Mouse (Mus musculus) forebrain, embryonic 11.5 days (tissue): ENCODE data around the gene Klrd1. TPM values are rescaled to one million over a fixed set of nuclear protein-coding genes. Genes with fewer than 3 reads are reported as not detected.
A peak's percentile ranks its signal among the peaks of the same experiment; 100 is the strongest.

Source experiments
- ATAC-seq: fragments of 200-750 bp; cut with Nextera tagmentation; replicated peaks from 2 replicates; pipeline ENCODE4 v1.8.0; 2017; ENCODE audit warnings: moderate TSS enrichment; ENCODE audit not compliant: low FRiP score
- DNase-seq: peaks from one replicate; pipeline ENCODE4 v3.0.0-alpha.2; 2017; ENCODE audit warnings: low spot score
- H3K27ac ChIP-seq: fragments of 300-500 bp; sonication (generic); 2 replicates; pipeline ENCODE4 v1.5.1; 2014; ENCODE audit warnings: low read depth, low read length
- H3K27me3 ChIP-seq: fragments of 300-500 bp; sonication (generic); 2 replicates; pipeline ENCODE4 v1.6.1; 2014; ENCODE audit warnings: mild to moderate bottlenecking, low read length, mixed read lengths; ENCODE audit not compliant: control insufficient read depth, insufficient read depth
- H3K36me3 ChIP-seq: fragments of 300-500 bp; sonication (generic); 2 replicates; pipeline ENCODE4 v1.6.1; 2014; ENCODE audit warnings: mild to moderate bottlenecking, low read length, moderate library complexity, mixed read lengths; ENCODE audit not compliant: control insufficient read depth, insufficient read depth
- H3K4me1 ChIP-seq: fragments of 300-500 bp; sonication (generic); replicated peaks from 2 replicates; pipeline ENCODE4 v1.6.1; 2014; ENCODE audit warnings: low read length, mixed read lengths; ENCODE audit not compliant: control insufficient read depth, insufficient read depth
- H3K4me2 ChIP-seq: fragments of 300-500 bp; sonication (generic); 2 replicates; pipeline ENCODE4 v1.6.1; 2014; ENCODE audit warnings: low read depth, mild to moderate bottlenecking, low read length, moderate library complexity, mixed read lengths; ENCODE audit not compliant: severe bottlenecking
- H3K4me3 ChIP-seq: fragments of 300-500 bp; sonication (generic); 2 replicates; pipeline ENCODE4 v1.5.1; 2014; ENCODE audit warnings: low read depth, low read length
- H3K9ac ChIP-seq: fragments of 300-500 bp; sonication (generic); 2 replicates; pipeline ENCODE4 v1.6.1; 2014; ENCODE audit warnings: low read length
- H3K9me3 ChIP-seq: fragments of 300-500 bp; sonication (generic); 2 replicates; pipeline ENCODE4 v1.6.1; 2016; ENCODE audit warnings: low read length, mixed read lengths; ENCODE audit not compliant: control insufficient read depth
- WGBS: fragments of 180-500 bp; shearing (Covaris S2); extraction: QIAGEN DNeasy Blood & Tissue Kit; methylation state at CpG from one replicate; pipeline ENCODE4 v1.1.7; 2014; 5-methylcytosine and 5-hydroxymethylcytosine counted together
- polyA plus RNA-seq: library from polyadenylated mRNA; unstranded; fragments of >200 nt; fragmentation: Nextera tagmentation; extraction: Ambion mirVana; gene quantifications from 2 replicates; pipeline ENCODE4 v1.2.1, GENCODE M21; 2014

The Klrd1 gene
- polyA plus RNA-seq = not detected in 2 replicates

GRCm38 (mm10) chr6:129591508-129591907 is at the start of gene Klrd1:
Gene Klrd1 (plus strand): TSS chr6:129591782.
- no peak within 1 kb of the TSS for H3K4me2 ChIP-seq
- ATAC-seq = no peak
- 83% methylated on average over 3 of the region's 3 CpGs for WGBS

GRCm38 (mm10) chr6:129541931-129542330 is 49.7 kb upstream of the Klrd1 start:
- WGBS = 82% methylated on average over 9 of the region's 9 CpGs
- ATAC-seq (no peak), DNase-seq (no peak)

More at GRCm38 (mm10) chr6:129591508-129591907, at the start of gene Klrd1:
- Histone ChIP-seq H3K9ac (no peak within 1 kb of the TSS), H3K27ac (no peak within 1 kb of the TSS), H3K27me3 (no peaks in the 10 kb centered on the region), H3K36me3 (no peaks in the 10 kb centered on the region), H3K4me3 (no peak within 1 kb of the TSS), H3K4me1 (no peaks in the 10 kb centered on the region), H3K9me3 (no peaks in the 10 kb centered on the region)
- DNase-seq = no peak

GRCm38 (mm10) chr6:129542540-129542939 is 49.0 kb upstream of the Klrd1 start:
- H3K4me1 ChIP-seq = no peaks in the 10 kb centered on the region
- H3K36me3 ChIP-seq = peaks cover 5% of the 10 kb centered on the region; the same call in 1 of the 2 replicates
- H3K4me3 ChIP-seq = no peak overlapping the region
- no peak for ATAC-seq
- 92% methylated on average over 3 of the region's 3 CpGs for WGBS
- H3K4me2 ChIP-seq = no peak overlapping the region
- H3K27ac ChIP-seq = no peak overlapping the region
- no peaks in the 10 kb centered on the region for H3K27me3 ChIP-seq
- H3K9ac ChIP-seq = no peak overlapping the region
- H3K9me3 ChIP-seq = no peaks in the 10 kb centered on the region
- DNase-seq = no peak

More at GRCm38 (mm10) chr6:129541931-129542330, 49.7 kb upstream of the Klrd1 start:
- Histone ChIP-seq H3K4me1 (no peaks in the 10 kb centered on the region), H3K9me3 (no peaks in the 10 kb centered on the region), H3K27me3 (no peaks in the 10 kb centered on the region), H3K4me2 (no peak overlapping the region), H3K27ac (no peak overlapping the region), H3K4me3 (no peak overlapping the region), H3K9ac (no peak overlapping the region), H3K36me3 (peaks cover 5% of the 10 kb centered on the region; the same call in 1 of the 2 replicates)

- ATAC-seq (peak; percentile 77), DNase-seq (peak; percentile 69)
- no peak overlapping the region for H3K27ac ChIP-seq
- H3K36me3 ChIP-seq = no peaks in the 10 kb centered on the region; the same call in 1 of the 2 replicates
- no peaks in the 10 kb centered on the region for H3K4me1 ChIP-seq
- H3K4me3 ChIP-seq = no peak overlapping the region
- no peaks in the 10 kb centered on the region for H3K27me3 ChIP-seq
- no peak overlapping the region for H3K9ac ChIP-seq
- no peaks in the 10 kb centered on the region for H3K9me3 ChIP-seq
- H3K4me2 ChIP-seq = no peak overlapping the region
- WGBS = 69% methylated on average over 6 of the region's 6 CpGs
These were observed 47.6 kb upstream of the Klrd1 start for GRCm38 (mm10) chr6:129543709-129544606.

- Histone ChIP-seq H3K9ac (no peak overlapping the region), H3K4me3 (no peak overlapping the region), H3K36me3 (no peaks in the 10 kb centered on the region; the same call in 1 of the 2 replicates), H3K27me3 (no peaks in the 10 kb centered on the region), H3K27ac (no peak overlapping the region), H3K4me2 (no peak overlapping the region), H3K9me3 (no peaks in the 10 kb centered on the region), H3K4me1 (no peaks in the 10 kb centered on the region)
- no peak for ATAC-seq
- WGBS = 94% methylated on average over 2 of the region's 2 CpGs
- DNase-seq = no peak
These were observed 44.3 kb upstream of the Klrd1 start for GRCm38 (mm10) chr6:129547277-129547676.

GRCm38 (mm10) chr6:129548009-129548408 is 43.6 kb upstream of the Klrd1 start:
- no peak for ATAC-seq
- Histone ChIP-seq H3K4me1 (no peaks in the 10 kb centered on the region), H3K27me3 (no peaks in the 10 kb centered on the region), H3K36me3 (no peaks in the 10 kb centered on the region), H3K9me3 (no peaks in the 10 kb centered on the region), H3K4me3 (no peak overlapping the region), H3K9ac (no peak overlapping the region), H3K27ac (no peak overlapping the region), H3K4me2 (no peak overlapping the region)
- 86% methylated on average over 3 of the region's 3 CpGs for whole genome bisulfite sequencing
- no peak for DNase-seq

GRCm38 (mm10) chr6:129557298-129558023 is 34.1 kb upstream of the Klrd1 start:
- Histone ChIP-seq H3K4me2 (no peak overlapping the region), H3K4me1 (no peaks in the 10 kb centered on the region), H3K4me3 (no peak overlapping the region), H3K36me3 (no peaks in the 10 kb centered on the region), H3K9ac (no peak overlapping the region), H3K9me3 (no peaks in the 10 kb centered on the region), H3K27me3 (no peaks in the 10 kb centered on the region), H3K27ac (no peak overlapping the region)
- DNase-seq (no peak), ATAC-seq (peak; percentile 71)

- no peak overlapping the region for H3K4me3 ChIP-seq
- H3K4me1 ChIP-seq = no peaks in the 10 kb centered on the region
- peak; percentile 82 for DNase-seq
- peak; percentile 88 for ATAC-seq
- 19% methylated on average over 12 of the region's 12 CpGs for WGBS
- H3K4me2 ChIP-seq = no peak overlapping the region
- H3K9ac ChIP-seq = no peak overlapping the region
- H3K27me3 ChIP-seq = no peaks in the 10 kb centered on the region
- no peak overlapping the region for H3K27ac ChIP-seq
- H3K36me3 ChIP-seq = no peaks in the 10 kb centered on the region
- no peaks in the 10 kb centered on the region for H3K9me3 ChIP-seq
These were observed 32.5 kb upstream of the Klrd1 start for GRCm38 (mm10) chr6:129558946-129559640.
